Mouse (Mus musculus) liver, embryonic 14.5 days (tissue): ENCODE measurements around the gene Polr2e. TPM values are rescaled to one million over a fixed set of nuclear protein-coding genes. Genes with fewer than 3 reads are reported as not detected.

Source experiments
- ATAC-seq: fragments of 200-750 bp; cut with Nextera tagmentation; 2 replicates; pipeline ENCODE4 v1.8.0; 2017; ENCODE audit warnings: moderate number of reproducible peaks, mild to moderate bottlenecking, moderate library complexity; ENCODE audit not compliant: insufficient read depth
- DNase-seq, 3 experiments: peaks; one replicate each; pipeline ENCODE4 v3.0.0-alpha.2; 2012 to 2013; ENCODE audit warnings: low read depth in 3 of 3, low spot score in 3 of 3
- H3K27ac ChIP-seq: fragments of 300-500 bp; sonication (generic); 2 replicates; pipeline ENCODE4 v1.5.1; 2014; ENCODE audit warnings: moderate library complexity, mild to moderate bottlenecking, control low read depth, inconsistent platforms
- H3K27me3 ChIP-seq: fragments of 300-500 bp; sonication (generic); 2 replicates; pipeline ENCODE4 v1.6.1; 2014; ENCODE audit warnings: mild to moderate bottlenecking, low read length, moderate library complexity; ENCODE audit not compliant: control insufficient read depth, insufficient read depth
- H3K36me3 ChIP-seq: fragments of 300-500 bp; sonication (generic); replicated peaks from 2 replicates; pipeline ENCODE4 v1.6.1; 2014; ENCODE audit warnings: low read depth; ENCODE audit not compliant: control insufficient read depth, insufficient read depth
- H3K4me1 ChIP-seq, 2 experiments: fragments of 200-500 bp in 1 of 2; fragments of 300-500 bp in 1 of 2; sonication (generic) in 1 of 2; replicated peaks; 2 replicates each; pipeline ENCODE4 v1.6.1; 2012 to 2014; ENCODE audit warnings: antibody characterized with exemption in 1 of 2, inconsistent platforms in 1 of 2, low read length in 1 of 2; ENCODE audit not compliant: control insufficient read depth in 2 of 2, insufficient read depth in 2 of 2
- H3K4me2 ChIP-seq: fragments of 300-500 bp; sonication (generic); 2 replicates; pipeline ENCODE4 v1.6.1; 2014; ENCODE audit warnings: low read depth, mild to moderate bottlenecking, control low read depth, moderate library complexity
- H3K4me3 ChIP-seq, 2 experiments: fragments of 200-500 bp in 1 of 2; fragments of 300-500 bp in 1 of 2; sonication (generic) in 1 of 2; 2 replicates each; pipeline ENCODE4 v1.5.1; 2012 to 2014; ENCODE audit warnings: low read depth in 2 of 2, low read length in 2 of 2, mild to moderate bottlenecking in 2 of 2, control low read depth in 1 of 2, inconsistent platforms in 1 of 2, moderate library complexity in 1 of 2; ENCODE audit not compliant: insufficient read depth in 1 of 2
- H3K9ac ChIP-seq: fragments of 300-500 bp; sonication (generic); replicated peaks from 2 replicates; pipeline ENCODE4 v1.6.1; 2014; ENCODE audit warnings: mild to moderate bottlenecking, control low read depth, moderate library complexity
- H3K9me3 ChIP-seq: fragments of 300-500 bp; sonication (generic); 2 replicates; pipeline ENCODE4 v1.6.1; 2016; ENCODE audit warnings: low read length, mixed read lengths; ENCODE audit not compliant: control insufficient read depth
- CTCF ChIP-seq: IDR thresholded peaks from 2 replicates; pipeline ENCODE4 v1.5.1; 2016; ENCODE audit warnings: antibody characterized with exemption, low read depth, control low read depth
- EP300 ChIP-seq: IDR thresholded peaks from 2 replicates; pipeline ENCODE4 v1.6.1; 2016; ENCODE audit warnings: antibody characterized with exemption, low read depth
- WGBS: fragments of 180-500 bp; shearing (Covaris S2); extraction: QIAGEN DNeasy Blood & Tissue Kit; methylation state at CpG from one replicate; pipeline ENCODE4 v1.1.7; 2014; ENCODE audit not compliant: insufficient replicate concordance; 5-methylcytosine and 5-hydroxymethylcytosine counted together
- polyA plus RNA-seq, 2 experiments: library from polyadenylated mRNA; depleted of rRNA in 1 of 2; stranded (reverse) in 1 of 2; unstranded in 1 of 2; fragments of >200 nt; fragmentation: Nextera tagmentation in 1 of 2; extraction: Ambion mirVana in 1 of 2; gene quantifications; 2 replicates each; pipeline versions ENCODE4 v1.2.1 to v1.2.3; 2012 to 2014

Polr2e gene
- polyA plus RNA-seq, 2 experiments = 88.0 to 121 TPM

GRCm38 (mm10) chr10:79989272-79989786 lies 50.3 kb downstream of the Polr2e start:
- Histone ChIP-seq H3K36me3 (no peaks in the 10 kb centered on the region), H3K9ac (no peak overlapping the region), H3K9me3 (no peaks in the 10 kb centered on the region; the same call in 1 of the 2 replicates), H3K27ac (no peak overlapping the region), H3K4me2 (peak overlapping the region; percentile 97), H3K4me1 (peaks cover 26 to 34% of the 10 kb centered on the region in 2 experiments), H3K27me3 (peaks cover 23% of the 10 kb centered on the region), H3K4me3 (peak overlapping the region; percentile 47 to 57)
- ATAC-seq (no peak), DNase-seq (no peak)
- no peak for TF ChIP-seq EP300
- TF ChIP-seq CTCF = no peak
- WGBS = 43% methylated on average over 8 of the region's 8 CpGs

DNA sequence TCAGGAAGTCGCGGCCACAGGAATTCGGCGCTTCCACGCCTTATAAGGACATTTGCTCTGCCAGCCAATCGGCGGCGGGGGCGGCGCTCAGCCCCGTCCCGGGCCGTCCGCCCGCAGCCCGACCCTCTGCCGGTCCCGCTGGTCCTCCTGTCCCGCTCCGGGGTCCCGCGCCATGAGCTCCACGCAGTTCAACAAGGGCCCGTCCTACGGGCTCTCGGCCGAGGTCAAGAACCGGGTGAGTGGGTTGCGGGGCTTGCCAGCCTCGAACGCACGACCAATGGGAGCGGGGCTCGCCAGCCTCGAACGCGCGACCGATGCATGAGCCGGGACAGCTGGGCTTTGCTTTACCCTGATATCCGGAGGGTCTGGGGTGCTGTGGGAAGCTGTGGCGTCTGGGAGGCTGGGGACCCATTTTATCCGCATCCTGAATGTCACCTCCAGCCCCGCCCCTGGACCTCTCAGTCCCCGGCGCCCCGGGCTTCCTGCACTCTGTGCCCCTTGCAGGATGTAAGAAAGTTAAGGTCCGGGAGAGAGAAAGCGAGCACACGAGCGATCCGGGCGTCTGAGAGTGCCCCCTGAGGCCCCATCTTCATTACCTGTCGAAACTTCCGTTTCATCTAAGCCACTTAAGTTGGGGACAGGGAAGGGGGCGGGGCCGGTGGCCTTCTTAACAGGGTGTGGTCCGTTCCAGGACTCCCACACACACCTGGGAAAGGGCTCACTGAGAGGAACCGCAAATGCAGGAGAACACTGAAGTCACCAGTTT lies 50.9 kb downstream of the Polr2e start, which contains the start of gene Cnn2:
Gene Cnn2, plus strand, starts transcription at position 79 of the 766 bp plus-strand sequence.
- DNase-seq (no peak), ATAC-seq (no peak)
- H3K4me1 ChIP-seq = peaks cover 26 to 35% of the 10 kb centered on the region in 2 experiments

DNA sequence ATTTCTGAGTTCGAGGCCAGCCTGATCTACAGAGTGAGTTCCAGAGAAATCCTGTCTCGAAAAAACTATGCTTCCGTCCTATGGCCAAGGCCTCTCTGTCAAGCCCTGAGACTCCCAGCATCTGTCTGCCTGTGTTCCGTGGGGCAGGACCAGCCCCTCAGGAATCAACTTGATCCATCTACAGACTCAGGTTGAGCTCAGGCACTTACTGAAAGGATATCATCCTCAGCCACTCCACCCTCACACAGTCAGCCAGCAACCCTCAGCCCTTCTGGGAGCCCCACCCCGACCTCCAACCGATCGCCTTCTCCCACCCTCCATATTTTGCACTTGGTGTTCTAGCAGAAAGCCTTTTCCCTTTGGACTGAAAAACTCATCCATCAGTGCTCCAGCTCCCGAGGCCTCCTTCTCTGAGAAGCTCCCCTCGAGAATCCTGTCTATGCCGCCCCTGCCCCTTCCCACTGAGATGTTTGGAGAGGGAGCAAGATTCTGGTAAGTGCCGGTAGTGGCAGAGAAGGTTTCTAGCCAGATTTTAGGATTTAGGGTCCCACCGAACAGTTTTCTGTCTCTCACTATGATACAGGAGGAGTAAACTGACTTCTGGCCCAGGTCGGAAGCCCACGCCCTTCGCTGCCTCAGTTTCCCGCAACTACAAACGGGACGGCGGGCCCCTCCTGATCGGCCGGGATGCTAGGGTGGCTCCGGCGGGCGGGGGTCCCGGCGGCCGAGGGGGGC lies 51.7 kb downstream of the Polr2e start:
- 18% methylated on average over 27 of the region's 27 CpGs for WGBS
- peak overlapping the region; percentile 45 for H3K9ac ChIP-seq
- peaks cover 30 to 41% of the 10 kb centered on the region in 2 experiments for H3K4me1 ChIP-seq
- DNase-seq (no peak), ATAC-seq (no peak)
- H3K4me3 ChIP-seq = peak overlapping the region; percentile 47 to 57
- H3K36me3 ChIP-seq = no peaks in the 10 kb centered on the region
- no peaks in the 10 kb centered on the region; the same call in 1 of the 2 replicates for H3K9me3 ChIP-seq
- peak overlapping the region; percentile 97 for H3K4me2 ChIP-seq
- H3K27ac ChIP-seq = no peak overlapping the region; the same call in 1 of the 2 replicates
- H3K27me3 ChIP-seq = peaks cover 23% of the 10 kb centered on the region
- TF ChIP-seq CTCF (no peak), EP300 (no peak)

More for the DNA sequence above, 50.9 kb downstream of the Polr2e start, which contains the start of gene Cnn2:
- peak within 1 kb of the TSS; percentile 47 to 57 for H3K4me3 ChIP-seq
- no peaks in the 10 kb centered on the region for H3K36me3 ChIP-seq
- H3K9ac ChIP-seq = peak within 1 kb of the TSS; percentile 45
- H3K9me3 ChIP-seq = no peaks in the 10 kb centered on the region; the same call in 1 of the 2 replicates
- no peak within 1 kb of the TSS; the same call in 1 of the 2 replicates for H3K27ac ChIP-seq
- peak within 1 kb of the TSS; percentile 97 for H3K4me2 ChIP-seq
- under 1% methylated on average over 59 of the region's 59 CpGs for WGBS
- peaks cover 23% of the 10 kb centered on the region for H3K27me3 ChIP-seq
- no peak for TF ChIP-seq CTCF
- TF ChIP-seq EP300 = no peak

- Histone ChIP-seq H3K36me3 (no peaks in the 10 kb centered on the region), H3K4me3 (peak overlapping the region in 1 of 2 experiments; percentile 97; a peak in 2 of 4 replicates), H3K9me3 (no peaks in the 10 kb centered on the region; the same call in 1 of the 2 replicates), H3K4me1 (peaks cover 31 to 42% of the 10 kb centered on the region in 2 experiments), H3K27me3 (peaks cover 23% of the 10 kb centered on the region), H3K27ac (peak overlapping the region; percentile 97), H3K4me2 (peak overlapping the region; percentile 97), H3K9ac (peak overlapping the region; percentile 96)
- 2% methylated on average over 11 of the region's 11 CpGs for WGBS
- ATAC-seq = no peak
- peak; percentile 94 for TF ChIP-seq CTCF
- TF ChIP-seq EP300 = no peak
- DNase-seq = peak in 2 of 3 experiments; percentile 63 to 70
These were observed 52.6 kb downstream of the Polr2e start for GRCm38 (mm10) chr10:79986963-79987362.
